Mouse (Mus musculus): ENCODE results near the gene Atf6b. TPM values are rescaled to one million over a fixed set of nuclear protein-coding genes. Genes with fewer than 3 reads are reported as not detected.

Gene Atf6b
- total and polyA plus RNA-seq, 3 experiments: 18.9 to 59.6 (median 34.3) TPM

DNA sequence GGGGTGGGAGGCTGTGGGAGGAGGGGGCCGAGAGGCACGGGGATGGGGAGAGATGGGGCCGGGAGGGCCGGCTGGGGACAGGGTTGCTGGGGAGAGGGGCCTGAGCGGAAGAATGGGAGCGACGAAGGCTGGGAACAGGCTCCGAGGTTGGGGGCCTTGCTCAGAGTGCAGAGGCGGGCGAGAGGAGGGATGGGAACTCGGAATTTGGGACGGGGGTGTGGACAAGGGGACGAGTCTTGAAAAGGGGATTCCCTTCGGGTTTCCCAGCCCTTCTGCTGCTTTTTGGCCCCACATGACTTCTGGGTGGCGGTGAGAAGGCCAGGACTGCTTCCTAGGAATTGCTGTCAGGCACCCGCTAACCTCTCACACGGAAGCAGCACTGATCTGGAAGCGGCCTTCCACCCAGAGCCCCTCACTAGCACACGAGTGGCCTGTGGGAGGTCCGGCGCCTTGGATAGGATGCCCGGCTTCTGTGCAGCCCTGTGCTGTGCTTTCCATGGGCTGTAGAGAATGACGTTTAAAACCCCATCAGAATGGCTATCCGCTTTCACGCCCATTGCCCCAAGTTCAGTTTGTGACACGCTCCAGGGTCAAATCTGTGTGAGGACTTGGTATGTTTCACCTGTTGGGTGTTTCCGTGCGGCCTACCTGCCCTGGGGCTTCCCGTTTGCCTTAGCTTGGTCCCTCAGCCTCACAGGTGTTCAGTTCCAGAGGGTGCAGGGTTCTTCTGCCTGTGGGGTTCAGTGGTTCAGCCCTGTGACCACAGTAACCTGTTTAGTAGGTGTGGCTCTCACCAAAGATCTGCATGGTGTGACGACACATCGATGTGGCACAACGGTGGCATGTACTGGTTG, 40.5 kb upstream of the Atf6b start:
- Histone ChIP-seq H3K9me3 (replicated peaks; ENCODE audit: low read length) (no peaks in the 10 kb centered on the region), H3K4me2 (ENCODE audit: insufficient read depth, low read depth, poor library complexity, severe bottlenecking) (peak overlapping the region; percentile 71), H3K4me1 (ENCODE audit: control insufficient read depth in 1 of 2, insufficient read depth in 2 of 2) (peaks cover 12 to 39% of the 10 kb centered on the region in 2 experiments), H3K79me2 (replicated peaks; ENCODE audit: control insufficient read depth, extremely low read depth, insufficient read depth, poor library complexity, severe bottlenecking) (peaks cover 12% of the 10 kb centered on the region), H3K4me3 (replicated peaks in 1 of 3; ENCODE audit: low read depth in 2 of 3, low read length in 2 of 3, poor library complexity in 1 of 3) (peak overlapping the region; percentile 63 to 97 (median 82)), H3K36me3 (replicated peaks in 1 of 2; ENCODE audit: control insufficient read depth in 1 of 2, insufficient read depth in 1 of 2, low read length in 1 of 2) (peaks cover 19 to 48% of the 10 kb centered on the region in 2 experiments), H3K27me3 (replicated peaks) (no peaks in the 10 kb centered on the region), H3K9ac (ENCODE audit: insufficient read depth, low read depth) (peak overlapping the region; percentile 97), H3K27ac (ENCODE audit: insufficient read depth, low read depth) (peak overlapping the region; percentile 66)
- dilution Hi-C loops (cut with MboI; ENCODE audit: extremely low pct_ligation_motif_present, extremely low pct_unique_long_range_greater_than_20kb, low sequenced_read_pairs) (no loop called here), in situ Hi-C loops (cut with MboI; ENCODE audit: low pct_ligation_motif_present, low pct_unique_long_range_greater_than_20kb, low sequenced_read_pairs) (no loop called here)
- DNase-seq (ENCODE audit: extremely low read depth): peak; percentile 20
- TF ChIP-seq TCF12 (IDR thresholded peaks at IDR 0.05; ENCODE audit: low read depth, low read length): no peak
- TF ChIP-seq MXI1 (IDR thresholded peaks at IDR 0.05; ENCODE audit: low read depth, low read length): 0 out of 2 replicates have a peak, but pooled peaks have one; percentile 5
- no peak for TF ChIP-seq MAFK (IDR thresholded peaks at IDR 0.05; ENCODE audit: insufficient replicate concordance, low read length)

DNA sequence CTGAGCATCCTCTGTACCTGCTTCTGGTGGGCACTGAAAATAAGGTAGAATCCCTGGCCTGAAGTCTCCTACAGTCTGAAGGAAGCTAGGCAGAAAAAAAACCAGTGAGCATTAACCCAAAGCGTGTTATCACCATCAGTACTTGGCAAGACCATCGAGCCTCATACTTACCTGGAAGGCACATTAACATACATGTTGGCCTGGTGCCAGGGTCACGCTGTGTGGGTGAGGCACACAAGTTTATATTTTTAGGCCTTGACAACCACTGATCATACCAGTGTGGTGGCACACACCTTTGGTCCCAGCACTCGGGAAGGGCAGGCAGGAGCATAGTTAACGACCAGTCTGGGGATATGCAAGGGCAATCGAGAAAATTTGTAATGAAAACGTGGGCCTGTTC, 38.9 kb upstream of the Atf6b start:
- dilution Hi-C loops (cut with MboI; ENCODE audit: extremely low pct_ligation_motif_present, extremely low pct_unique_long_range_greater_than_20kb, low sequenced_read_pairs) (no loop called here), in situ Hi-C loops (cut with MboI; ENCODE audit: low pct_ligation_motif_present, low pct_unique_long_range_greater_than_20kb, low sequenced_read_pairs) (no loop called here)
- Histone ChIP-seq H3K9me3 (replicated peaks; ENCODE audit: low read length) (no peaks in the 10 kb centered on the region), H3K4me1 (ENCODE audit: control insufficient read depth in 1 of 2, insufficient read depth in 2 of 2) (peaks cover 9 to 26% of the 10 kb centered on the region in 2 experiments), H3K9ac (ENCODE audit: insufficient read depth, low read depth) (no peak overlapping the region), H3K79me2 (replicated peaks; ENCODE audit: control insufficient read depth, extremely low read depth, insufficient read depth, poor library complexity, severe bottlenecking) (peaks cover 5% of the 10 kb centered on the region), H3K36me3 (replicated peaks in 1 of 2; ENCODE audit: control insufficient read depth in 1 of 2, insufficient read depth in 1 of 2, low read length in 1 of 2) (peaks cover 29 to 54% of the 10 kb centered on the region in 2 experiments), H3K4me3 (replicated peaks in 1 of 3; ENCODE audit: low read depth in 2 of 3, low read length in 2 of 3, poor library complexity in 1 of 3) (no peak overlapping the region), H3K27ac (ENCODE audit: insufficient read depth, low read depth) (no peak overlapping the region), H3K27me3 (replicated peaks) (no peaks in the 10 kb centered on the region), H3K4me2 (ENCODE audit: insufficient read depth, low read depth, poor library complexity, severe bottlenecking) (no peak overlapping the region)
- DNase-seq (ENCODE audit: extremely low read depth): no peak
- TF ChIP-seq GABPA (IDR thresholded peaks at IDR 0.05; ENCODE audit: insufficient replicate concordance, low read depth, low read length) (no peak), MAX (IDR thresholded peaks at IDR 0.05; ENCODE audit: low read length) (no peak), MYC (IDR thresholded peaks at IDR 0.05; ENCODE audit: low read depth, low read length) (no peak), POLR2AphosphoS2 (IDR thresholded peaks at IDR 0.05; ENCODE audit: low read depth, low read length) (no peak), TCF12 (IDR thresholded peaks at IDR 0.05; ENCODE audit: low read depth, low read length) (no peak), ZNF384 (IDR thresholded peaks at IDR 0.05; ENCODE audit: low read depth, low read length) (no peak), ZKSCAN1 (IDR thresholded peaks at IDR 0.05; ENCODE audit: borderline replicate concordance, low read depth, low read length) (no peak), BHLHE40 (IDR thresholded peaks at IDR 0.05; ENCODE audit: low read depth, low read length) (no peak), CTCF (conservative IDR thresholded peaks at IDR 0.05 in 1 of 2, IDR thresholded peaks at IDR 0.05 in 1 of 2; ENCODE audit: low read depth in 2 of 2, low read length in 2 of 2) (no peak), NRF1 (IDR thresholded peaks at IDR 0.05; ENCODE audit: low read depth, low read length) (no peak)

All from CH12.LX (cell line).